Mouse (Mus musculus) MEL (cell line): ENCODE results near the gene Vps51. TPM values are rescaled to one million over a fixed set of nuclear protein-coding genes. Genes with fewer than 3 reads are reported as not detected.
A peak's percentile ranks its signal among the peaks of the same experiment; 100 is the strongest.

Source experiments
- DNase-seq: peaks from one replicate; pipeline ENCODE4 v3.0.0; 2011; ENCODE audit warnings: low read depth, low spot score
- H3K27ac ChIP-seq: 2 replicates; pipeline ENCODE4 v1.5.1; 2012; ENCODE audit warnings: low read depth, mild to moderate bottlenecking, control low read depth, low read length, moderate library complexity; ENCODE audit not compliant: control insufficient read depth
- H3K27me3 ChIP-seq, 2 experiments: fragments of 150-350 bp in 1 of 2; sonication (generic) in 1 of 2; 2 replicates each; pipeline ENCODE4 v1.6.1; 2012; ENCODE audit warnings: low read length in 2 of 2, mild to moderate bottlenecking in 2 of 2, improper control_type of control experiment in 1 of 2, moderate library complexity in 1 of 2; ENCODE audit not compliant: insufficient read depth in 2 of 2, control insufficient read depth in 1 of 2
- H3K36me3 ChIP-seq, 2 experiments: 2 replicates each; pipeline ENCODE4 v1.6.1; 2012 to 2014; ENCODE audit warnings: low read length in 2 of 2, improper control_type of control experiment in 1 of 2, inconsistent platforms in 1 of 2, mild to moderate bottlenecking in 1 of 2; ENCODE audit not compliant: insufficient read depth in 2 of 2, control insufficient read depth in 1 of 2
- H3K4me1 ChIP-seq, 2 experiments: fragments of 150-350 bp in 1 of 2; sonication (generic) in 1 of 2; 2 replicates each; pipeline ENCODE4 v1.6.1; 2012; ENCODE audit warnings: low read length in 2 of 2, improper control_type of control experiment in 1 of 2, mild to moderate bottlenecking in 1 of 2; ENCODE audit not compliant: insufficient read depth in 2 of 2, control insufficient read depth in 1 of 2
- H3K4me3 ChIP-seq, 2 experiments: fragments of 150-350 bp in 1 of 2; sonication (generic) in 1 of 2; 2 replicates each; pipeline ENCODE4 v1.5.1; 2012; ENCODE audit warnings: low read depth in 2 of 2, low read length in 2 of 2, mild to moderate bottlenecking in 2 of 2, moderate library complexity in 2 of 2, control low read depth in 1 of 2, improper control_type of control experiment in 1 of 2; ENCODE audit not compliant: control insufficient read depth in 1 of 2, insufficient read depth in 1 of 2
- H3K79me2 ChIP-seq: 2 replicates; pipeline ENCODE4 v1.6.1; 2012; ENCODE audit warnings: mild to moderate bottlenecking, low read length, moderate library complexity; ENCODE audit not compliant: control insufficient read depth, poor library complexity, insufficient read depth
- H3K9ac ChIP-seq: 2 replicates; pipeline ENCODE4 v1.6.1; 2012; ENCODE audit warnings: low read depth, mild to moderate bottlenecking, control low read depth, low read length, moderate library complexity; ENCODE audit not compliant: control insufficient read depth, poor library complexity, severe bottlenecking
- H3K9me3 ChIP-seq: fragments of 150-350 bp; sonication (generic); replicated peaks from 2 replicates; pipeline ENCODE4 v1.6.1; 2012; ENCODE audit warnings: mild to moderate bottlenecking, low read length, improper control_type of control experiment, moderate library complexity; ENCODE audit not compliant: insufficient read depth
- BHLHE40 ChIP-seq: IDR thresholded peaks from 2 replicates; pipeline ENCODE4 v1.6.1; 2012; ENCODE audit warnings: low read depth, mild to moderate bottlenecking, inconsistent platforms, low read length, improper control_type of control experiment, borderline replicate concordance
- CHD1 ChIP-seq: IDR thresholded peaks from 2 replicates; pipeline ENCODE4 v1.6.1; 2012; ENCODE audit warnings: low read depth, mild to moderate bottlenecking, inconsistent platforms, low read length, improper control_type of control experiment
- CHD2 ChIP-seq: IDR thresholded peaks from 2 replicates; pipeline ENCODE4 v1.6.1; 2011; ENCODE audit warnings: low read length, improper control_type of control experiment
- ELF1 ChIP-seq: IDR thresholded peaks from 2 replicates; pipeline ENCODE4 v1.6.1; 2014; ENCODE audit warnings: low read depth, mild to moderate bottlenecking, inconsistent platforms, low read length, improper control_type of control experiment, moderate library complexity
- EP300 ChIP-seq, 2 experiments: IDR thresholded peaks; 2 replicates each; pipeline ENCODE4 v1.6.1; 2011; ENCODE audit warnings: improper control_type of control experiment in 2 of 2, low read length in 2 of 2, low read depth in 1 of 2, mild to moderate bottlenecking in 1 of 2
- ETS1 ChIP-seq: IDR thresholded peaks from 2 replicates; pipeline ENCODE4 v1.6.1; 2012; ENCODE audit warnings: low read depth, mild to moderate bottlenecking, inconsistent platforms, low read length, improper control_type of control experiment, moderate library complexity
- GABPA ChIP-seq: IDR thresholded peaks from 2 replicates; pipeline ENCODE4 v1.6.1; 2012; ENCODE audit warnings: low read depth, mild to moderate bottlenecking, inconsistent platforms, low read length, improper control_type of control experiment, moderate library complexity
- HCFC1 ChIP-seq: IDR thresholded peaks from 2 replicates; pipeline ENCODE4 v1.6.1; 2012; ENCODE audit warnings: low read depth, mild to moderate bottlenecking, inconsistent platforms, low read length, improper control_type of control experiment, moderate library complexity
- KAT2A ChIP-seq: conservative IDR thresholded peaks from 2 replicates; pipeline ENCODE4 v1.6.1; 2012; ENCODE audit warnings: low read depth, low read length, improper control_type of control experiment, inconsistent platforms
- MAFK ChIP-seq: IDR thresholded peaks from 2 replicates; pipeline ENCODE4 v1.6.1; 2011; ENCODE audit warnings: low read depth, mild to moderate bottlenecking, low read length, improper control_type of control experiment, borderline replicate concordance
- MAX ChIP-seq: IDR thresholded peaks from 2 replicates; pipeline ENCODE4 v1.6.1; 2011; ENCODE audit warnings: low read length, improper control_type of control experiment
- MYC ChIP-seq: IDR thresholded peaks from 2 replicates; pipeline ENCODE4 v1.6.1; 2011; ENCODE audit warnings: low read depth, mild to moderate bottlenecking, low read length, improper control_type of control experiment, moderate library complexity
- NRF1 ChIP-seq: IDR thresholded peaks from 2 replicates; pipeline ENCODE4 v1.6.1; 2014; ENCODE audit warnings: low read depth, mild to moderate bottlenecking, inconsistent platforms, low read length, improper control_type of control experiment, moderate library complexity; ENCODE audit not compliant: poor library complexity, insufficient read depth, severe bottlenecking
- SIN3A ChIP-seq: IDR thresholded peaks from 2 replicates; pipeline ENCODE4 v1.6.1; 2012; ENCODE audit warnings: low read length, improper control_type of control experiment, inconsistent platforms
- TAL1 ChIP-seq: IDR thresholded peaks from 2 replicates; pipeline ENCODE4 v1.6.1; 2012; ENCODE audit warnings: mild to moderate bottlenecking, inconsistent platforms, low read length, moderate library complexity, mixed read lengths
- TBP ChIP-seq: IDR thresholded peaks from 2 replicates; pipeline ENCODE4 v1.8.0; 2011; ENCODE audit warnings: low read depth, low read length, improper control_type of control experiment
- TCF12 ChIP-seq: IDR thresholded peaks from 2 replicates; pipeline ENCODE4 v1.6.1; 2014; ENCODE audit warnings: low read depth, mild to moderate bottlenecking, inconsistent platforms, low read length, improper control_type of control experiment, moderate library complexity
- UBTF ChIP-seq: IDR thresholded peaks from 2 replicates; pipeline ENCODE4 v1.6.1; 2012; ENCODE audit warnings: low read depth, mild to moderate bottlenecking, inconsistent platforms, low read length, improper control_type of control experiment, moderate library complexity, borderline replicate concordance; ENCODE audit not compliant: insufficient read depth
- ZC3H11A ChIP-seq: IDR thresholded peaks from 2 replicates; pipeline ENCODE4 v1.6.1; 2012; ENCODE audit warnings: low read depth, mild to moderate bottlenecking, inconsistent platforms, low read length, improper control_type of control experiment
- ZKSCAN1 ChIP-seq: IDR thresholded peaks from 2 replicates; pipeline ENCODE4 v1.6.1; 2012; ENCODE audit warnings: low read depth, mild to moderate bottlenecking, inconsistent platforms, low read length, improper control_type of control experiment, moderate library complexity
- ZMIZ1 ChIP-seq: IDR thresholded peaks from 2 replicates; pipeline ENCODE4 v1.6.1; 2012; ENCODE audit warnings: low read depth, mild to moderate bottlenecking, inconsistent platforms, low read length, improper control_type of control experiment, moderate library complexity
- polyA plus RNA-seq, 2 experiments: library from polyadenylated mRNA; stranded (reverse) in 1 of 2; unstranded in 1 of 2; fragments of >175 nt in 1 of 2; fragments of >200 nt in 1 of 2; gene quantifications; 2 replicates each; pipeline versions ENCODE4 v1.2.1 to v1.2.4; 2012; ENCODE audit warnings: low replicate concordance in 2 of 2, low read depth in 1 of 2; ENCODE audit not compliant: insufficient read length in 2 of 2, insufficient read depth in 1 of 2, missing spikeins in 1 of 2
- total RNA-seq: library from RNA; depleted of rRNA; stranded (reverse); fragments of 300-350 nt; gene quantifications from 2 replicates; pipeline ENCODE4 v1.2.3, GENCODE M21; 2012

Vps51 gene
- total and polyA plus RNA-seq, 3 experiments = 29.4 to 60.5 TPM; not detected in 1

- TF ChIP-seq UBTF = peak; percentile 45; the same call in 1 of the 2 replicates
- no peak for TF ChIP-seq CHD2
- TF ChIP-seq NRF1 = no peak
- TF ChIP-seq MAFK = no peak
- TF ChIP-seq MYC = peak; percentile 41; the same call in 1 of the 2 replicates
- TF ChIP-seq MAX = no peak
- TF ChIP-seq HCFC1 = peak; percentile 20
These were observed 9.9 kb downstream of the Vps51 start (continued) for GRCm38 (mm10) chr19:6067011-6067723.

GRCm38 (mm10) chr19:6066571-6066970, 10.5 kb downstream of the Vps51 start:
- peaks cover 0 to 13% of the 10 kb centered on the region in 2 experiments; a peak in 3 of 4 replicates for H3K4me1 ChIP-seq
- DNase-seq = no peak
- H3K9me3 ChIP-seq = no peaks in the 10 kb centered on the region
- TF ChIP-seq ELF1 = 0 out of 2 replicates have a peak, but pooled peaks have one; percentile 18
- TF ChIP-seq MYC = no peak
- TF ChIP-seq BHLHE40 = 0 out of 2 replicates have a peak, but pooled peaks have one; percentile 9
- peak overlapping the region; percentile 40 to 49; a peak in 3 of 4 replicates for H3K4me3 ChIP-seq
- peak overlapping the region; percentile 75 for H3K9ac ChIP-seq
- H3K79me2 ChIP-seq = peaks cover 12% of the 10 kb centered on the region
- H3K27me3 ChIP-seq = no peaks in the 10 kb centered on the region
- peaks cover 0 to 6% of the 10 kb centered on the region in 2 experiments; a peak in 1 of 4 replicates for H3K36me3 ChIP-seq
- no peak overlapping the region for H3K27ac ChIP-seq

GRCm38 (mm10) chr19:6063081-6063480, 13.9 kb downstream of the Vps51 start:
- H3K9ac ChIP-seq = no peak overlapping the region
- H3K4me3 ChIP-seq = no peak overlapping the region
- DNase-seq = no peak
- no peaks in the 10 kb centered on the region for H3K27me3 ChIP-seq
- H3K9me3 ChIP-seq = no peaks in the 10 kb centered on the region
- H3K27ac ChIP-seq = no peak overlapping the region
- H3K79me2 ChIP-seq = peaks cover 27% of the 10 kb centered on the region
- peaks cover 0 to 17% of the 10 kb centered on the region in 2 experiments; a peak in 3 of 4 replicates for H3K4me1 ChIP-seq
- H3K36me3 ChIP-seq = peaks cover 3 to 12% of the 10 kb centered on the region in 2 experiments; a peak in 3 of 4 replicates
- TF ChIP-seq HCFC1 (no peak), ZC3H11A (no peak), KAT2A (no peak), ETS1 (no peak), TCF12 (no peak), TBP (no peak), ZKSCAN1 (no peak), ZMIZ1 (no peak), GABPA (no peak), EP300 (IDR thresholded peaks at IDR 0.05; ENCODE audit: low read depth in 1 of 2, low read length in 2 of 2) (no peak), ELF1 (no peak), TAL1 (no peak), CHD1 (no peak), SIN3A (no peak)
- TF ChIP-seq, all 39 proteins: peak for 0
